Mouse (Mus musculus) forebrain, embryonic 16.5 days (tissue): ENCODE data around the gene Clec2e. TPM values are rescaled to one million over a fixed set of nuclear protein-coding genes. Genes with fewer than 3 reads are reported as not detected.
"Not testable (repeated sequence)": the region's sequence is repeated elsewhere in the genome, so short reads cannot be mapped to it uniquely, and the experiment has no call there.

ENCODE experiments used
- ATAC-seq: fragments of 200-750 bp; cut with Nextera tagmentation; 2 replicates; pipeline ENCODE4 v1.8.0; 2017; ENCODE audit warnings: mild to moderate bottlenecking, moderate library complexity
- H3K27ac ChIP-seq: fragments of 300-500 bp; sonication (generic); 2 replicates; pipeline ENCODE4 v1.5.1; 2014; ENCODE audit warnings: low read length, control low read depth
- H3K27me3 ChIP-seq: fragments of 300-500 bp; sonication (generic); replicated peaks from 2 replicates; pipeline ENCODE4 v1.6.1; 2014; ENCODE audit warnings: low read length; ENCODE audit not compliant: control insufficient read depth, insufficient read depth
- H3K36me3 ChIP-seq: fragments of 300-500 bp; sonication (generic); 2 replicates; pipeline ENCODE4 v1.6.1; 2014; ENCODE audit not compliant: control insufficient read depth, insufficient read depth
- H3K4me1 ChIP-seq: fragments of 300-500 bp; sonication (generic); replicated peaks from 2 replicates; pipeline ENCODE4 v1.6.1; 2014; ENCODE audit warnings: low read length; ENCODE audit not compliant: control insufficient read depth, insufficient read depth
- H3K4me2 ChIP-seq: fragments of 300-500 bp; sonication (generic); 2 replicates; pipeline ENCODE4 v1.6.1; 2014; ENCODE audit warnings: mild to moderate bottlenecking, low read length, control low read depth
- H3K4me3 ChIP-seq: fragments of 300-500 bp; sonication (generic); replicated peaks from 2 replicates; pipeline ENCODE4 v1.5.1; 2014; ENCODE audit warnings: mild to moderate bottlenecking, low read length, control low read depth
- H3K9ac ChIP-seq: fragments of 300-500 bp; sonication (generic); replicated peaks from 2 replicates; pipeline ENCODE4 v1.6.1; 2014; ENCODE audit warnings: low read depth, low read length, control low read depth
- H3K9me3 ChIP-seq: fragments of 300-500 bp; sonication (generic); 2 replicates; pipeline ENCODE4 v1.6.1; 2016; ENCODE audit warnings: low read length; ENCODE audit not compliant: control insufficient read depth
- WGBS: fragments of 180-500 bp; shearing (Covaris S2); extraction: QIAGEN DNeasy Blood & Tissue Kit; methylation state at CpG from one replicate; pipeline ENCODE4 v1.1.7; 2014; 5-methylcytosine and 5-hydroxymethylcytosine counted together
- polyA plus RNA-seq: library from polyadenylated mRNA; unstranded; fragments of >200 nt; fragmentation: Nextera tagmentation; extraction: Ambion mirVana; gene quantifications from 2 replicates; pipeline ENCODE4 v1.2.1, GENCODE M21; 2015

Gene Clec2e
- polyA plus RNA-seq, 1 experiment from 2014 or later, result not detected

DNA sequence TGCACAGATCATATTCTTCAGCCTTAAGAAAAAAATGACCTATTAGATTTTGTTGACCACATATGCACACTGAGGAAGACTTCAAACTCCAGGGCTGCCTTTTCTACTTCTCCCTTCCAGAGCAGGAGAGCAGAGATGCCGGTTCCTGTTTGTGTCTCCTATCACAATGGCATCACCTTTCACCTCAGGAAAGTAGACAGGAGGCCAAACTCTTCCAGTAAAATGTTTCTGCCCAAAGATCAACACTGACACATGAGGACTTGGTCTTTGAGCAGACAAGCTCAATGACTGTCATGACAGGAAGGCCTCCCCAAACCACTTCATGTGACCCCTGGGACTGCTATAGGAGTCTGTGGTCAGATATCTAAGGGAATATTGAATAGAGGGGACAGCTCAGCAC is 11.8 kb upstream of the Clec2e start:
- Histone ChIP-seq H3K9ac (no peak overlapping the region), H3K4me2 (no peak overlapping the region), H3K9me3 (no peaks in the 10 kb centered on the region), H3K27me3 (no peaks in the 10 kb centered on the region), H3K4me1 (no peaks in the 10 kb centered on the region), H3K4me3 (no peak overlapping the region), H3K27ac (no peak overlapping the region), H3K36me3 (no peaks in the 10 kb centered on the region)
- 88% methylated on average over 1 of the region's 1 CpGs for WGBS
- no peak for ATAC-seq

DNA sequence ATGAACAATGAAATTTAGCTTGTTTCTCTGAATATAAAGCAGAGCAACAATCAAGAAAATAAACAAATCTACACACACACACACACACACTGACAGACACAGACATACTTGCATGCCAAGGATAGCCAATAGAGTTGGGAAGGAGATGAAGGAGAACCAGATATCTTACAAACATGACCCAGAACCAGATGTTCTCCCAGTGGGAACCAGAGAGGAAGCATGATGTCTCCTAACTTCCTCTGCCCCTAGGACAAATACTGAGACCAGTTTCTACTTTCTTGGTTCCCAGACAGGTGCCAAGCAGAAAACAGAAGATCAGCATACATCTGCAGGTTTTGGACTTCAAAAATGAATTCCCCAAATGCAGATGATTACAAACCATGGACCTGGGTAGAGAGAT is 7.2 kb upstream of the Clec2e start:
- Histone ChIP-seq H3K9ac (no peak overlapping the region), H3K9me3 (no peaks in the 10 kb centered on the region), H3K4me1 (no peaks in the 10 kb centered on the region), H3K4me2 (no peak overlapping the region), H3K4me3 (no peak overlapping the region), H3K27me3 (no peaks in the 10 kb centered on the region), H3K36me3 (no peaks in the 10 kb centered on the region), H3K27ac (no peak overlapping the region)
- ATAC-seq, result no peak

DNA sequence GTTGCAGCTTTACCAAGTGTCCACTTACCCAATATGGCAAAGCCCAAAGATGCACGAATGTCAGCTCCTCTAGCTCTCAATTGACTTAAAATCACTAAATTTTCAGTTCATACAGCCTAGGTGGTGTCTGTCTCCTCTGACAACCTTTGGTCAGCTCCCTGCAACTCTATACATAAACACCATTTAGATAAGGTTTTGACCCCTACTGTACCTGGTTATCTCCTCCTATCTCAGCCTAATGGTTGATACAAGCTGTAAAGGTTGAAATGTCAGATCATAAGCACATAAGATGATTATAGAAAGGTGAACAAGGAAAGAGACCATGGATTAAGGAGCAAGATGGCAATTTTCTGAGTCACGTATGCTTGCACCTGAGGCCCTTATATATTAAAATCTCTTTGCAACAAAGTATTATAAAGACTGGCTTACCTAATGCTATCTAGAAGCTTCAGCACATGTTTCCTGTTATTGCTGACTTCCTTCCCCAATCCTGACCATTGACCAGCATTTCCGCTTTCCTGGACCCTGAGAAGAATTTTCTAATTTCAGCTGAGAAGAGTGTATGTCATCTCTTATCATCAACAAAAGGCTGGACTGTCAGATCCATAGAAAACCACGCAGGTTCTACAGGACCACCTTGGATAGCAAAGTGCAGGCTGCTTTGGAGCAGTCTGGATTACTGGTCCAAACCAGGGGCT is 2.3 kb upstream of the Clec2e start:
- Histone ChIP-seq H3K9ac (no peak overlapping the region), H3K4me3 (no peak overlapping the region), H3K27me3 (no peaks in the 10 kb centered on the region), H3K27ac (no peak overlapping the region), H3K4me2 (no peak overlapping the region), H3K4me1 (no peaks in the 10 kb centered on the region), H3K9me3 (no peaks in the 10 kb centered on the region), H3K36me3 (no peaks in the 10 kb centered on the region)
- WGBS, result 88% methylated on average over 4 of the region's 4 CpGs
- ATAC-seq, result no peak

DNA sequence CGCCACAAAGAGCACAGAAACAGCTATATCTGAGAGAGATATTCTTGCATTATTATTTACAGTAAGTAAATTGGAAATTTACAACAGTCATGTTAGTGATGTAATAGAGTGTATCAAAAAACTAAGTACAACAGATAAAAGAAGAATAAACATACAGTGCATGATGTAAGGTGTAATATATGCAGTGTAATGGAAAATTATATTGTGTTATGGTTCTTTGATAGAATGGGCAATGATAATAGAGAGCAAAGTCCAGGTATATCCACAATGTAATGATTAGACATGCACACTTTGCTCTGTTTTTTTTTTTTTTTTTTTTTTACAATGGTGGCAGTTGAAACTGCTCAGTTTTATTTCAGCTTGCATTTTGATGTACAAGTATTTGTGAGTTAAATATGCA is 891 bp upstream of the Clec2e start:
- no peaks in the 10 kb centered on the region for H3K9me3 ChIP-seq
- no peaks in the 10 kb centered on the region for H3K36me3 ChIP-seq
- WGBS, result 84% methylated on average over 1 of the region's 1 CpGs
- no peak overlapping the region for H3K4me2 ChIP-seq
- H3K27me3 ChIP-seq, result no peaks in the 10 kb centered on the region
- ATAC-seq, result no peak
- no peak overlapping the region for H3K27ac ChIP-seq
- no peak overlapping the region for H3K4me3 ChIP-seq
- H3K4me1 ChIP-seq, result no peaks in the 10 kb centered on the region
- no peak overlapping the region for H3K9ac ChIP-seq

DNA sequence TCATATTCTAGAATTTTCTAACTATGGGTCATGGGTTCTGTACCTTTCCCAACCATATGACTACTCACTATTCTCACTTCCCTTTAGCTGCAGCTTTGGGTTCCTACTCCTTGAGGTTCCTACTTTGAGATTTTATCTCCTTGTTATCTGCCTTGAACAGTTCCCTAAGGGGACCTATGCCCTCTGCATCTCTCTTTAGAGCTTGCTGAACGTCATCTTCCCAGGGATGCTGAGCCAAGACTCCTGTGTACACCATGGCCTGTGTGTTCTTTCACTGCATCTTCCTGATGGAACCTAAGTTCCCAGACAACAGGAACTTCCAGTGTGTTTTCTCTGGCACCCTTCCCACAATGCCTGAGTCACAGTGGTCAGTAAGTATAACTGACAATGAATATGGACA is 2.8 kb downstream of the Clec2e start:
- Histone ChIP-seq H3K9me3 (no peaks in the 10 kb centered on the region), H3K4me1 (no peaks in the 10 kb centered on the region), H3K36me3 (no peaks in the 10 kb centered on the region), H3K27ac (no peak overlapping the region), H3K9ac (no peak overlapping the region), H3K4me2 (no peak overlapping the region), H3K27me3 (no peaks in the 10 kb centered on the region), H3K4me3 (no peak overlapping the region)
- no peak for ATAC-seq
- WGBS, result 55% methylated on average over 1 of the region's 1 CpGs

DNA sequence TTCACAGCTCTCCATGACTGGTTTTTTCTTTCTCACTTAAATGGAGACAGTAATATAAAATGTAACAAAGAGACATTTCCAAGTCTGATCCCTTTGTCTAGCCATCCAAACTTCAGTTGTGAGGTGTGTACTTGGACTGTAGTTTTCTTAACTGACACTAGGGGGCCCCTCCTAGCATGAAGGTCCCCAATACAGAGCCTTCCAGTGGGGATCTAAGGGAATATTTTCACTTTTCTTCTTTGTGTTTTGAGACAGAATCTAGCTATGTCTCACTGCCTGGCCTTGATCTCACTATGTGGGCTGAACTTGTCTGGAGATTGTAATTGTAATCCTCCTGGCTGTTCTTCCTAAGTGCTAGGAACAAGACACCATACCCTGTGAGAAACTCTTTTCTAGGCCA is 5.5 kb downstream of the Clec2e start:
- no peak overlapping the region for H3K27ac ChIP-seq
- no peaks in the 10 kb centered on the region for H3K36me3 ChIP-seq
- no peak overlapping the region for H3K4me2 ChIP-seq
- H3K4me1 ChIP-seq, result no peaks in the 10 kb centered on the region
- H3K27me3 ChIP-seq, result no peaks in the 10 kb centered on the region
- H3K9ac ChIP-seq, result no peak overlapping the region
- peak; percentile 66; the same call in 1 of the 2 replicates for ATAC-seq
- no peaks in the 10 kb centered on the region for H3K9me3 ChIP-seq
- H3K4me3 ChIP-seq, result no peak overlapping the region

DNA sequence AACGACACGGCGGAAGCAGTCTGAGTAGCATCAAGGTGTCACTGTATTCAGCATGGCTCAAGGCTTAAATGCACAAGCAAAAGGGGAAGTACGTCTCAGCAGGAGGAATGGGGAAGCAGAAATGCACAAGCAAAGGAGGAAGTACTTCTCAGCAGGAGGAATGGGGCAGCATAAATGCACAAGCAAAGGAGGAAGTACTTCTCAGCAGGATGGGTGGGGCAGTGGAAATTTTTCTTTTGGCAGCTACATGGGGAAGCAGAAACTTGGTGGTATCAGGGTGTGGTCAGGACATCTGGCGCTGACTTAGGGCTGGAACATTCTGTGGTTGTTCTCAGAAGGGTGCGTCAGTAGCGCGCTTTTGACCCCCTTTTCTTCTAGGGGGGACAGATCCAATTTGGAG is 12.1 kb downstream of the Clec2e start:
- H3K4me3 ChIP-seq, H3K4me1 ChIP-seq, H3K4me2 ChIP-seq, H3K27me3 ChIP-seq, H3K36me3 ChIP-seq, H3K9ac ChIP-seq, H3K27ac ChIP-seq, ATAC-seq, H3K9me3 ChIP-seq: not testable (repeated sequence)
- WGBS, result 97% methylated on average over 8 of the region's 8 CpGs

DNA sequence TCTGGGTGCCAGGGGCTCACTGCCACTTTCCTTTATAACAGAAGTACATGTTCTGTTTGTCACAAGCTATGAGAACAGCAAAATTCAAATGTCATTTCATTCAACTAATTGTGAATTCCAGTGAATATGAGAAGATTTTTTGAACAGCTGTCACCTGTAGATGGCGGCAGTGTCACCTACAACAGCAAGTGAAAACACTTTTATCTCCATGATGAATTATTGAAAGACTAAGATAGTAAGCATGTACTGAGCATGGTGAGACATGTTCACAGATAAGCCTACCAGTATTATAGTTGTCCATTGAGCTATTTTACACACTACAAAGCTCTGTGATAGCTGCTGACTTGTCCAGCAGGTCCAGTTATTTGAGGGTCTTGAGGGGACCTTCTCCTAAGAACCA is 12.6 kb downstream of the Clec2e start:
- Histone ChIP-seq H3K4me3 (no peak overlapping the region), H3K4me1 (no peaks in the 10 kb centered on the region), H3K36me3 (no peaks in the 10 kb centered on the region), H3K27me3 (no peaks in the 10 kb centered on the region), H3K4me2 (no peak overlapping the region), H3K9ac (no peak overlapping the region), H3K27ac (no peak overlapping the region), H3K9me3 (no peaks in the 10 kb centered on the region)
- WGBS, result 90% methylated on average over 1 of the region's 1 CpGs
- ATAC-seq, result no peak

DNA sequence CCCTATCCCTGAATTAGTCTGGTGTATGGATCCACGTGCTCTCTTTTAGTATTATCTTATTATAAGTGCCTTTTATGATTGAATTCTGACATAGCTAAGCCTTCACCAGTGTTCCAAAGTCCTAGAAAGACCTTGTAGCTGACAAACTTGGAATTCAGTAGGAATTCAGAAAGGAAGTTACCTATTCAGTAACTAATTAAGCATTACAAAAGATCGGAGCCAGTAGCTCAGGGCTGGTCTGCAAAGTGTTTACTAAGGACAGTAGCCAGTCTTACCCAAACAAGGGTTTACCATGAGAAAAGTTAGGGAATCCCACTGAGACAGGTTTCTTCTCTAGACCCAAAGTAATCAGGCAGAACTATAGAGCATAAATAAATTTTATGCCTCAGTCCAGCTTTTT is 14.7 kb downstream of the Clec2e start:
- not testable (repeated sequence) for H3K27me3 ChIP-seq, H3K9me3 ChIP-seq, H3K27ac ChIP-seq, H3K4me3 ChIP-seq, ATAC-seq, H3K36me3 ChIP-seq, H3K4me2 ChIP-seq, H3K9ac ChIP-seq, H3K4me1 ChIP-seq
- 73% methylated on average over 2 of the region's 2 CpGs for WGBS

DNA sequence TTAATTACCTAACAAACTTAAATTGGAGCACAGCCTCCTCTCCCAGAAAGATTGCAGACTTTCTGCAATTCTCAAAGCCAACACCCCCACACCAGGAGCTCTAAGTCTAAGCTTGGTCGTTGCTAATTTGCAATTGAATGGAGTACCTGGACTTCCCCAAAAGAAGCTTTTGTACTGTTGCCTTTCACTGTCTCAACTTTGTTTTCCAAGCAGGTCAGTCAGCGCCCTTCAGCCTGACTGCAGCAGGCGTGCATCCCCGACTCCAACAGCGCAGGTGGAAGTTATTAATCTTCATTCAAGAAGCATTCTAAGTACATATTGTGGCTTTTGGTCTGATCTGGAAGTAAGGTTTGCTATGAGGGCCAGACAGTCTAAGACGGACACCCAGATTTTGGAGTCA is 15.6 kb downstream of the Clec2e start:
- H3K4me3 ChIP-seq, result no peak overlapping the region
- WGBS, result 56% methylated on average over 6 of the region's 6 CpGs

More for the DNA sequence above, 15.6 kb downstream of the Clec2e start:
- no peaks in the 10 kb centered on the region for H3K27me3 ChIP-seq
- H3K9me3 ChIP-seq, result no peaks in the 10 kb centered on the region
- H3K36me3 ChIP-seq, result no peaks in the 10 kb centered on the region
- no peak overlapping the region for H3K9ac ChIP-seq
- no peak overlapping the region for H3K4me2 ChIP-seq
- ATAC-seq, result no peak
- no peak overlapping the region for H3K27ac ChIP-seq
- H3K4me1 ChIP-seq, result no peaks in the 10 kb centered on the region
